Mouse (Mus musculus): ENCODE results near the gene Npcd.

Npcd gene

GRCm38 (mm10) chr15:79802304-79802703 lies 31.7 kb downstream of the Npcd start:
- DNase-seq = peak; percentile 75 to 79

- no peak for DNase-seq
Measured at GRCm38 (mm10) chr15:79801646-79802045, 32.4 kb downstream of the Npcd start.

- DNase-seq = peak in 1 of 2 experiments; percentile 44
Measured at GRCm38 (mm10) chr15:79800701-79801100, 33.3 kb downstream of the Npcd start.

- peak in 1 of 2 experiments; percentile 17 for DNase-seq
Measured at GRCm38 (mm10) chr15:79798591-79798990, 35.4 kb downstream of the Npcd start.

- DNase-seq = peak in 1 of 2 experiments; percentile 30
Measured at GRCm38 (mm10) chr15:79797680-79798079, 36.4 kb downstream of the Npcd start.

- no peak for DNase-seq
Measured at GRCm38 (mm10) chr15:79797096-79797495, 36.9 kb downstream of the Npcd start.

GRCm38 (mm10) chr15:79796256-79796655 lies 37.8 kb downstream of the Npcd start:
- peak in 1 of 2 experiments; percentile 25 for DNase-seq

- peak in 1 of 2 experiments; percentile 15 for DNase-seq
Measured at GRCm38 (mm10) chr15:79794173-79794572, 39.9 kb downstream of the Npcd start.

- no peak for DNase-seq
Measured at GRCm38 (mm10) chr15:79793076-79793475, 41.0 kb downstream of the Npcd start.

- DNase-seq = peak; percentile 53 to 60
Measured at GRCm38 (mm10) chr15:79792455-79792854, 41.6 kb downstream of the Npcd start.

GRCm38 (mm10) chr15:79791502-79791901 lies 42.5 kb downstream of the Npcd start:
- DNase-seq = peak in 1 of 2 experiments; percentile 21

- peak; percentile 77 to 82 for DNase-seq
Measured at GRCm38 (mm10) chr15:79790905-79791304, 43.1 kb downstream of the Npcd start.

GRCm38 (mm10) chr15:79790111-79790510 lies 43.9 kb downstream of the Npcd start:
- peak in 1 of 2 experiments; percentile 57 for DNase-seq

GRCm38 (mm10) chr15:79787815-79788214 lies 46.2 kb downstream of the Npcd start:
- no peak for DNase-seq

- no peak for DNase-seq
Measured at GRCm38 (mm10) chr15:79785056-79785455, 49.0 kb downstream of the Npcd start.

GRCm38 (mm10) chr15:79777749-79778148 lies 56.3 kb downstream of the Npcd start, which contains the start of gene Dnal4:
Dnal4 (minus strand) TSS chr15:79777849.
- no peak for DNase-seq

GRCm38 (mm10) chr15:79775662-79776061 lies 58.4 kb downstream of the Npcd start:
- no peak for DNase-seq

GRCm38 (mm10) chr15:79774117-79775027 lies 59.7 kb downstream of the Npcd start:
- DNase-seq = peak; percentile 92 to 94

- DNase-seq = no peak
Measured at GRCm38 (mm10) chr15:79770629-79771240, 63.3 kb downstream of the Npcd start.

GRCm38 (mm10) chr15:79768302-79768701 lies 65.7 kb downstream of the Npcd start:
- no peak for DNase-seq

GRCm38 (mm10) chr15:79767327-79767961 lies 66.6 kb downstream of the Npcd start:
- DNase-seq = peak; percentile 43 to 45

GRCm38 (mm10) chr15:79766586-79767071 lies 67.4 kb downstream of the Npcd start:
- DNase-seq = peak; percentile 32 to 54

- peak in 1 of 2 experiments; percentile 40 for DNase-seq
Measured at GRCm38 (mm10) chr15:79766168-79766567, 67.9 kb downstream of the Npcd start.

Measured in cerebellum, postnatal 36 days (tissue).